Mouse (Mus musculus) ZHBTc4 (cell line): ENCODE measurements at regions not wholly inside any gene's neighbourhood (a gene's known extent, or its start where the extent isn't known, plus 50 kb on each side); places are given as distances from the start of the nearest gene placed in this dataset.

Experiments used
- DNase-seq: peaks from one replicate; pipeline ENCODE4 v3.0.0-alpha.2; 2011; ENCODE audit warnings: low read depth, low spot score

DNA sequence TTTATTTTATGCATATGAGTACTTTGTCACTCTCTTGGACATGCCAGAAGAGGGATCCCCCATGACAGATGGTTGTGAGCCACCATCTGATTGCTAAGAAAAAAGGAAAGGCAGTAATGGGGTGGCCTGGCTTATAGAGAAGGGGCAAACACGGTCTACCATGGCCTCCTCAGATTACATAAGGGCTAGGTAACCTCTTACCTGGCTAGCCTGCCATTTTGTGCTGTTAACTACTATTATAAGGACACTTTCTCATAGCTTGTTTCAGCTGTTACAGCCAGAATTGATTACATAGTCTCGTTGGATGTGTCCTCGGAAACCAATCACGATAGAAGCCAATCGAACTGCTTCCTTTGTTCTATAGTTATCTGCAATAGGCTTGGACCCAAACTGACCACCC, 60.9 kb upstream of the Gm14496 start:
- DNase-seq, result peak; percentile 4

DNA sequence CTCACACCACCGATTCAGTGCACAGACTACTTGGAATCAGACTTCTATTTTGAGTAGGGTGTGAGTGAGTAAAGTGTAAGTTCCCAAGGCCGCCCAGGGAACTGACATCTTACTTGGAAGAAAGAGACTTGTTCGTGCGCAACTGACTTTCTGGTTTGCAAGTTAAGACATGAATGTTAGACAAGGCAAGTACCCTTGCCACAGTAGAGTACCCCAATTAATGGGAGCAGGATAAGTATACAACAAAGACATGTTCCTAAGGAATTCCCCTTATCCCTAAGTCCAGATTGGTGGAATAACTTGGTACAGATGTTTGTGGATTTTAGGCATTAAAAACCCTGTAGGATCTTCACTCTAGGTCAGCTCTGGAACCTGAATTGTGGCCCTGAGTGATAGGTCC, 60.4 kb upstream of the Gm14496 start:
- DNase-seq, result peak; percentile 51

DNA sequence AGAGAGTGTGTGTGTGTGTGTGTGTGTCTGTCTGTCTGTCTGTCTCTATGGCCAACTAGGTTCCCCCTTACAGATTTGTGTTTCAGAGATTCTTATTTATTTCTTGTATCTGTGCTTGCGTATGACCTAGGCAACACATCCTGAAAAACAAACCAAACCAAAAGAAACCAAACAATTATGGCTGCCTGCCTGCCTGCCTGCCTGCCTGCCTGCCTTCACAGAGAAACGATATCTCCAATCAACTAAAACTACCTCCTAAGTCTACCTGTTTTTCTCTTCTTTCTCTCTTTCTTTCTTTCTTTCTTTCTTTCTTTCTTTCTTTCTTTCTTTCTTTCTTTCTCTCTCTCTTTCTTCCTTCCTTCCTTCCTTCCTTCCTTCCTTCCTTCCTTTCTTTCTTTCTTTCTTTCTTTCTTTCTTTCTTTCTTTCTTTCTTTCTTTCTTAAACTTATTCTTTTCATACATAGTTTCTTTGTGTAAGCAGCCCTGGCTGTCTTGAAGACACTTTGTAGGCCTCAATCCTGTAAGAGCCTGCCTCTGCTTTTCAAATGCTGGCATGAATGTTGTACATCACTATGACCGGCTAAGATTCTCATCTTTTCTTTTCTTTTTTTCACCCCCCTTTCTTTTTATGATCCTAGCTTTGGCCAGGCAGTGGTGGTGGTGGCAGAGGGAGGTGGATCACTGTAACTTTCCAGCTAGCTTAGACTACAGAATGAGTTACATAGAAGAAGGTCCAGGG, 59.7 kb upstream of the Gm14496 start:
- DNase-seq, result peak; percentile 88

DNA sequence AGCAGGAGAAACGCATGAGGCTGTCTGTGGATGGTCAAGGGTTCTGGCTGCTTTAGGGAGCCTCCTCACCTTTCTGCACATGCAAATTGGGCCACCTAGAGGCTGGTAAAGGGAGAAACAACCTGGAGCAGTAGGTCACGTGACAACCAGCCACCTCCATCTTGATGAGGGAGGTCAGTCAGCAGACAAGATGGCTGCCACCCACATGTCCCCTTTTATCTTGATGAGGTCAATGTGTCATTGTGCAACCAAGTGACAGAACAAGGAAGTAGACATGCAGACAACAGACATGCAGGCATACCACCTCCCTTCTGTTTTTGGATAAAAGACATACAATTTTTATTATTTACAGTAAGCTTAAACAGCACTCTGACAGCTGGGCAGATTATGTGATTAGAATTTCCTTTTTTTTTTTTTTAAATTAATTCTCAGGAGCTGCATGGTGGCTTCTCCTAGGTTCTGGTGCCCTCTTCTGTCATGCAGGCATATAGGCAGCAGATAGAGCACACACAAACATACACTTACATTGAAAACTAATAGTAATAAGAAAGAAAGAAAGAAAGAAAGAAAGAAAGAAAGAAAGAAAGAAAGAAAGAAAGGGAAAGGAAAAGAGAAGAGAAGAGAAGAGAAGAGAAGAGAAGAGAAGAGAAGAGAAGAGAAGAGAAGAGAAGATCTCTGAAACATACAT, 58.9 kb upstream of the Gm14496 start:
- peak; percentile 92 for DNase-seq
